Mouse (Mus musculus): ENCODE data around the gene Klkb1.
"Not testable (repeated sequence)": the region's sequence is repeated elsewhere in the genome, so short reads cannot be mapped to it uniquely, and the experiment has no call there.

Gene Klkb1

DNA sequence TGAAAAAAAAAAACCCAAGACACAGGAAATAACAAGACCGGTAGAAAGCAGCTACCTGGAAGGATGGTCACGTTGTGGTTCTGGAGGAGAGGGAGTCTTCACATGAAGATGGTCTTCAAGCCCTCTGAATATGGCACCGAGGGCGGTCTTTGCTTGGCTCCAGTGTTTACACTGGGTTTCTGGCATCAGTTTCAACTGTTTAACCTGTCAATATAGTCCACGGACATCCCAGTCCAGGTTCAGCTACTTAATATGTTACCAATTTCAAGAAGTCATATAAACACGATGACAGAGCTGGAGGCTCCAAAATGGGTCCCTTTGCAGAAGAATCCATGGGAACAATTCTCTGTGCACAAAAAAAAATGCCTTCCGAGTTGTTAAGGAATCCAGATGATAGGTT lies at the start of gene Klkb1:
Gene Klkb1, minus strand, starts transcription at position 173 of the 400 bp plus-strand sequence.
- DNase-seq (ENCODE audit: low spot score in 2 of 2): no peak

DNA sequence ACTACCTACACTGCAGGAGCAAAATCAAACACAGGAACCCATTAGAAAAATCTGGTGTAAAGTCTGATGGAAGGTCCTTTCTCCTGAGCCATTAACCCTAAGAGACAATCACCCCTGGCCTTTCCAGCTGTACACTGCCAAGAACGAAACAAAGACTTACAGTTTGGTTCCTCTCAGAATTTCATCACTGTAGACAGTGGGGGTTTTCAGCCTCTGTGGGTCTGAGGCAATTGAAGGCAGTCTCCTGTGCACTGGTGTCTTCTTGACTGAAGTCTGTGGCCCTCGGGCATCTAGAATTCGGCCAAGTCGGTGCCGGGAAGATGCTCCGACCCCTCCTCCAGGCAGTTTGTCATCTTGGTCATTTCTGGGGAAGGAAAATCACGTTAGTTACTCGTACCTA lies 49.6 kb upstream of the Klkb1 start:
- DNase-seq (ENCODE audit: low spot score in 2 of 2): no peak

DNA sequence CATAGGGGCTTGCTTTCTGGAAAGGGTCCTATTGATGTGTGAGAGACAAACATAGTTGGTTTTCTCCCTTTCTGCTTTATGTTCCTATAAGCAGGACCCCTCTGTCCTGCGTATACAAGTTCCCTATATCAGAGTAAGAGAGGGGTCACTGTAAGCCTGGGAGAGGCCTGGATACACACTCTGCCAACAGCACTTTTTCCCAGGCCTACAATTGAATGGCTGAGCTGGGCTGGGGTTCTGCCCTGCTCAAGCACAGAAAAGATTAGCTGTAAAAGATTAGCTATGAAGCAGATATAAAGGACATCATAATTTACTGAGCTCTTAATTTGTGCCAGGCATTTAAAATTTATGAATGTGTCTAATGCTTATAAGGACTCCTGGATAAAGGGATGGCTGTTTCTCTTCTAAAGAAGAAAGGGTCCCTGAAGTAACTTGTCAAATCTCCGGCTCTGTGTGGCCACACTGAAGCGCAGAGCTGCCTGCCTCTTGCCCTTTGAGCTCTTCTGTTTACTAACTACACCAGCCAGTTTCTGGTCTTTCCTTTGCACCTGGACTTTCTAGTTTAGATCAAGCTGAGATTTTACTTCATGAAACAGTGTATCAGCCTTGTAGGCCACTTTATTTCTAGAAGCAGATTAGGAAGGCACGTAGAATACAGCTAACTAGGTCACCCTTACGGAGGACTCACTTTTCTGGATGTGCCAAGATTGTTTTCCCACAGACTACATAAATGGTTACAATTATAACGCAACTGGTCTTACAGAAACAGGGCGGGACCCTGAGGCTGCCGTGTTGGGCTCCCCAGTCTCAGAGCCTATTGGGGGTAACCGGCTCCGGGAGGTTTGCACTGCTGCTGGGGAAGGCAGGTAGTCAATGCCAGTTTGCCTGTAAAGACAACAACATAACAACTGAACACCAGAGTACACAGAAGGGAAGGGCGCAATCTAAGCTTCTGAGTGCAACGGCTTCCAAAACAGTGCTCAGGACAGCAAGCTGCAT lies 47.3 kb upstream of the Klkb1 start:
- no peak for DNase-seq (ENCODE audit: low spot score in 2 of 2)

DNA sequence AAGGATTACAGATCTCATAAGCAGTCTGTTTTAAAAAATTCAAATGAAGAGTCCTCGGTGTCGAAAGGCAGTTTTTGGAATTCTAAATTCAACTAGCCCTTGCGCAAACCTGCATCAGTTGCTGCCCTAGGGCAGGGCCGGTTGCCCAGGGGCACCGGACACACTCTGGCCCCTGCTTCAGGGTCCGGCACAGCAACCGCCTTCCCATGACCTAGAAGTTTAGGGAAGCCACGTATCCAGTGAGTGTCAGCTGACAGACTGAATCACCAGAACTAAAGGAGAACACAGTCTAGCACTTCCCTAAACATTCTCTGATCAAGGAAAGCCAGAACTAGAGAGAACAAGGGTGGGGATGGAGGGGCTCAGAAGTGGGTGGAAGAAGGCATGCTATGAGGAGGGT lies 38.8 kb upstream of the Klkb1 start:
- DNase-seq (ENCODE audit: low spot score in 2 of 2): no peak

DNA sequence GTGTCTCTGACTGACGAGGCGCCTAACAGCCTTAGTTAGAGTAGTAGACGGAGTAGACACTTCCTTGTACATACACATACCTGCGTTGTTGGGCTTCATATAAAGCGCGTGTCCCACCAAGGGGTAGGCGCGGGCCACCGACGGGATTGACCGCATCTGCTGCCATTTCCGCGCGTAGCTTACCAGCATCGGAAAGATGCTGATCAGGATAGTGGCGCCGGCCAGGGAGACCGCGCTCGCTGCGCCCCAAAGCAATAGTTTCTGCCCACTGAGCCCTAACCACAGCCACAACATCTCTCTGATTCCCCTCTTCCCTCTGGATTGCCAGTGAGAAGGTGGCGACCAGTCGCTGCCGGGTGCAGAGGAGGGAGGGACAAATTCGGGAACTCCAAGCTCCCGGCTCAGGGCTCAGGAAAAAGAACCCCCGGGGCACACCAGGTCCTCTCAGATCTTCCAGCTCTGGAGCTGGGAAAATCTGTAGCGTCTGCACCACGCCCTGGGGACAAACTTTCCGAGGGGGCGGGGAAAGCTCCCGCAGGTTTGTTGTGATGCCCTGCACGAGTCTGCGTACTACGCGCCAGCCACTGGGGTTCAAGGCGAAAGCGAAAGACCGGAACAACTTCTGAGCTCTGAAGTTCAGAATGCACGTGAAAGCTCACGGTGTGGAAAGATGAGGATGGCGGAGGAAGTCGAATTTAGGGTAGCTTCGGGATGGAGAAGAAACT lies 38.2 kb upstream of the Klkb1 start, which contains the start of gene Cyp4v3:
Gene Cyp4v3, minus strand, starts transcription at position 532 of the 725 bp plus-strand sequence.
- peak; percentile 20 to 42 for DNase-seq (ENCODE audit: low spot score in 2 of 2)

DNA sequence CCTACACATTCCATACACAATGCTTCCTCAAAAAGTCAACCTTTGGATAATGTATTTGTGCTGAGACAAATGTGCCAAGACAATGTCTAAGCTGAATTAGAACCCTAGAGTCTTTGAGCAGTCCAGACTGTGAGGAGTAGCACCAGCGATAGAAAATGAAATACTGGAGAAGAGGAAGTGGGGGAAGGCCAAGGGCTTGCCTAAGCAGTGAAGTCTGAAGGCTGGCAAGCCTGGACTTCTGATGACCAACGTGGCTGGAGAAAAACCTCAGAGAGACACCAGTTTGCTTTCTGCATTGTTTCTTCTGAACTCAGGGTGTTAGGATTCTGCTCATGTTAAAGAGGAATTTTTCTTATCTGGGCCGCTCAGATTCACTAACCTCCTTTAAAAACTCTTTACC lies 36.2 kb upstream of the Klkb1 start:
- DNase-seq (ENCODE audit: low spot score in 2 of 2): no peak

DNA sequence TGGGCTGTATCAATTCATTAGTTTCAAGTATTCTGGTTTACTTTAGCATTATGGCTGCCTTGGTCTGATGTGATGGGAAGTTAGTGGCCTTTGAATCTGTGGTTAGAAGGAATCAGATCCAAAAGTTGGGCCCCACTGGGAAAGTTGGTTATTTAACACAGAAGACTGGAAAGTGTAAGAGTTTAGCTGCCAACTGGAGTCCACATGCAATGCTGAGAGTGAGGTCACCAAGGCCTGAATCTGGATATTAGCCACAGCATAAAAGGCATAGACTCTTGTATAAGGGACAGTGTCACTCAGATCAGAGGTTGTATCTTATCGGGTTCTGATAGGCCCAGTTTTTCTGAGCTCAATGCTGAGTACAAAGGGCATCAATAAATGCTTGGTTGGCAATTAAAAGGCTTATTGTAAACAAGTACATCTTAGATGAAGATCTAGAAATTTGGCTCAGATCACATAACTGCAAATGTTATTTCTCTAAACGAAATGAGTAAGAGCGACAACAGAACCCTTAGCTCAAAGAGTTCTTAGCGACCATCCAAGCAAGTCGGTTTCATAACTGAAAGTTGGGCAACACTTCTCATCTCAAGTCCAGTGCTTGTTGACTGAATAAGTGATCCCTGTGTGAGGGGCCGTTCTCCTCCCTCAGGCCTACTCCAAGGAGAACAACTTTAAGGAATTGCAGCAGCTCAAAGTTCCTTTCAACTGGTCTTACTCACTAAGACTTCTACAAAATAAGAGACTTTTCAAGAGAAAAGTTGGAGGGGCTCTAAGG lies 34.7 kb upstream of the Klkb1 start:
- no peak for DNase-seq (ENCODE audit: low spot score in 2 of 2)

DNA sequence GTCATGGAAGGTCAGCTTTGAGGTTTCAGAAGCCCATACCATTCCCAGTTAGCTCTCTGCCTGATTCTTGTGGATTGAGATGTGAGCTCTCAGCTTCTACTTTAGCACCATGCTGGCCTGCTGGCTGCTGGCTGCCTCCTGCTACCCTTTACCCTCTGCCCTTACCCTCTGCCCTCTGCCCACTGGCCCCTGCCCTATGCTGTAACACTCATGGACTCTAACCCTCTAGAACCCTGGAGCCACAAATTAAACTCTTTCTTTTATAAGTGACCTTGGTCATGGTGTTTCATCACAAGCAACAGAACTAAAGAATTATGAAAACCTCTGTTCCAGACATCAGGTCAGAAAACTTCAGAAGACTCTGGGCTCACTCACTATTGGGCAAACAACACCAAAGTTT lies 32.4 kb upstream of the Klkb1 start:
- not testable (repeated sequence) for DNase-seq (ENCODE audit: low spot score in 2 of 2)

DNA sequence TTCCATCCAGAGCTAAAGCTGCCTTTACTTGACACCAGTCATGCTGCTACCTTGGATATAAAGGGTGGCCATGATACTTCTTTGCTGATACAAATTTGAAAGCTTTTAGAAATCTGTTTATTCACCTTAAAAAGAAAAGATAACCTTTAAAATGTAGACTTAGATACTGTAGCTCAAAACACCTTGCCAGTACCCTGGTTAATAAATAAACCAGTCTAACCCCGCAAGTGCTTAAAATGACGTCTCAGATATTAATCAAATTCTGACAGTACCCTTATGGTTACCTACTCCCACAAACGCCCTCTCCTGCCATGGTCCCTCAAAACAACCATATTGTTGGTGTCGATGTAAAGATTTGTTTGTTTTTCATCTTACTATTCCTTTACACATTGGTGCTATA lies 29.5 kb upstream of the Klkb1 start:
- no peak for DNase-seq (ENCODE audit: low spot score in 2 of 2)

DNA sequence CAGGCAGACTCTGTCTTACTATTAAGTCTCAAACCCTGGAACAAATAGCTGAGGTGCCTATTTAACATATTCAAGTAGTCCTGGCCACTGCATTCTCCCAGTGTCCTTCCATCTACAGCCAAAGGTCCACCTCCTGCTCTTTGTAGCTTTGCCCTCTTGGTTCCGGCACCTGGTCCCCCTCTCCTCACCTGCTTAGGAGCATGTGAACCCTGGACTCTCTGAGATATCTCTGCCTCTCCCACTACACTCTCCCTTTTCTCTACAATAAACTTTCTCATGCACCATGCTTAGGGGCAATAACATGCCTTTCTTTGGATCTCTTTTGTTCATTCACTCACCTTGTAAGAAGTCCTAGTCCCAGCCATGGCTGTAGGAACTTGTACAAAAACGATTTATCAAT lies 26.7 kb upstream of the Klkb1 start:
- no peak for DNase-seq (ENCODE audit: low spot score in 2 of 2)

DNA sequence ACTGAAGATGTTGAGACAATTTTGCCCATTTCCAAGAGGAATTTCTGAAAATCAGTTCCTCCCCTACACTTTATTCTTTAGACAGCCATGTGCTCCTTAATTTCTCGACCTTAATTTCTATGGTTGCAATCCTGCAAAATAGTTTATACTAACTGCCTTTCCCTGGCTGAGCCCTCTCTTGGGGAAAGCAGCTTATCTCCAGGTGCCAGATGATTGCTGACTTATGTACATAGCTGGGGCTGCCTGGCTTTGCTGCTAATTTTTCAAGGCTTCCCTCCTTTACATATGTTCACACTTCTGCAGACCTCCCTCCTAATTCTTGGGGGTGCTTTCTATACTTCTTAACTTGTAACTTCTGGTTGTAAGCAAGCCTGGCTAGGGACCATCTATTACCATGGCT lies 26.3 kb upstream of the Klkb1 start:
- DNase-seq (ENCODE audit: low spot score in 2 of 2): no peak

DNA sequence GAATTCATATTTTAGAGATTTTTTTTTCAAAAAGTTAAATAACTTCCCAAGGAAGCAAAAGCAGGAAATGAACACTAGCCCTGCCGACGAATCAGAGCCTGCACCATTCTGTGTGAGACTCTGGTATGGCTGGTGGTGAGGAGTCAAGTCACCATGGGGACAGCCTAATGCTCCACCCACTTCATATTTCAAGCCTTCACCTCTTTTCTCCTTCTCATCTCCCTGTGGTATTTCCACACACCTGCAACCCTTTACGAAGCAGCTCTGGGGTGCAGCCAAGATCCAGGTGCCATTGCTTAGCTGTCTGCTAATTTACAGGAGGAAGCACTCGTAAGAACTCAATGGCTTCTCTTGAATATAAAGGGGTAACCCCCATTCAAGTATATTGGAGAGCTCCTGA lies 16.3 kb upstream of the Klkb1 start:
- no peak for DNase-seq (ENCODE audit: low spot score in 2 of 2)

DNA sequence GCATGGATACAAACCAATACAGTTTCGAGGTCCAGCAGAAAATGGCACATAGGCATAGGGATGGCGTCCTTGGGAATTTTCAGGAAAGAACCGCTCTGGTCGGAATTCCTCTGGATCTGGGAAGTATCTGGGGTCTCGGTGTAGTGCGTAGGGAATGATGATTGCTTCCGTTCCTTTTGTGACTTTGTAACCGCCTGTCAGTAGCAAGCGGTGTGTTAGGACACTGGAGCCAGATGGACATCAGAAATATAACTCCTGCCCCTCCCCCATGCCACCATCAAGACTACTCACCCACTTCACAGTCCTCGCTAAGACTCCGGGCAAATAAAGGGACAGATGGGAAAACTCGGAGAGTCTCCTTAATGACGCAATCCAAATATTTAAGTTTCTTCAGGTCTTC lies 13.7 kb upstream of the Klkb1 start, which contains the start of gene Gm45753:
Gene Gm45753, minus strand, starts transcription at position 101 of the 400 bp plus-strand sequence.
- DNase-seq (ENCODE audit: low spot score in 2 of 2): no peak

DNA sequence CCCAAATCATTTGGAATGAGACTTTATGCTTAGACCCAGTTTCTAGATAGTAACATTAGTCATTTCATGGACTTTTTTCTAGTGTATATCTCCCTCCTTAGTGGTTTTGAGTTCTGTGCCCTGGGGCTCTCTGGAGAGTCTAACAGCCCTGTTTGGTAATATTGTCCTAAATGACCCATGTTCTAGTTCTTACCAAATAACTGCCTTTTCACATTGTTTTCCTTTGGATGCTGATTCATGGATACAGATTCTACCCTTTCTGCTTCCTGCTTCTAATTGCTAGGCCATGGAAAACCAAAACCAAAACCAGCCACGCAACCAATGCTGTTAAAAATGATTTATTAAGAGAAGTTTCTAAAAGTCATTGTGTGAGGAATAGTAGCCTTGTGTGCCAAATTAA lies 10.8 kb upstream of the Klkb1 start:
- no peak for DNase-seq (ENCODE audit: low spot score in 2 of 2)

DNA sequence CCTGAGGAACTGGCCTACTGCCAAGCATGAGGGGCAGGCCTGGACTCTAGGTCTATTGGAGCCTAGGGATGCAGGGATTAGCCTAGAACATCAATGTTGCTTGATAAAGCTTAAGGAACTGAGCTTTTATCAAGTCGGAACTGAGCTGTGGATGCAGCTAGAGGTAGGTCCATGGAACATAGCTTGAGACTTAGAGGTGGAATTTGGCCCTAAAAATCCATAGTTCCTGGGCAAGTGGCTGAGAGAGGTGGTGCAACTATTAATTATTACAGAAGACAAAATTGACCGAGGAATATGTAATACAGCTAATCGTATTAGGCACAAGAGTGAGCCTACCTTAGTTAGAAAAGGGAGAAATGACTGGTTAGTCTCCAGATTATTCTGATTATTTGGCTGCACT lies 9.7 kb upstream of the Klkb1 start:
- DNase-seq (ENCODE audit: low spot score in 2 of 2): no peak

DNA sequence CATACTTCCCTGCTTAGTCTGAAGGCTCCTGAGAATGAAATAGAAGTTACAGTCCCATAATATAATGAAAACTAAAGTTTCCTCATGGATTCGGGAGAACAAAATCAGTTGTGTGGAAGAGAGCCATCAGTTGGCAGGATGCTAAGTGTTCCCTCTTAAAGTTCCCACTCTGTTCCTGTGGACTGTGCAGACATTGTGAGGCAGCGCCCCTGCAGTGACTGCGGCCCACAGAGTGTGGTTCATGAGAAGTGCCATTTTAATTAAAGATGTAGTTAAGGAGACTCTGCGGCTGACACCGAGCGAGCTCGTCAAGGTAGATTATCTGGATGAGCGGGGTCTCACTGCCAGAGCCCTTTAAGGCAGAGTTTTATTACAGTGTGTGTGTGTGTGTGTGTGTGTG lies 7.7 kb upstream of the Klkb1 start:
- no peak for DNase-seq (ENCODE audit: low spot score in 2 of 2)

DNA sequence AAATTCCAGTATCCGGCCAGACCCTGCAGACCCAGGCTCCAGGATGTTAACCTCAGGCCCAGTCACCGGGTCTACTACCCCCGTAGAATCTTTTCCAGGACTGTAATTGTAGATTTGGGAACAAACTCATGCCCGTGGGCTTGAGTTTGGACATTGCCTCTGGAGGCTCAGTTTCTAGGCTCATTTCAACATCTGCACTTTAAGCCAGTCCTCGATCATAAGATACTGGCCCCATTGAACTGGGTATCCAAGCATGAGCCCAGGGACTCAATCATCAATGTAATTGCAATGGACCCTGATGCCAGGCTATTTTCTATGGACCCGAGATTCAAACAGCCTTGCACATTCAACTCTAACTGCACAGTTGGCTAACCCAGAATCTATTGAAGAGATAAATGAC lies 617 bp upstream of the Klkb1 start:
- DNase-seq (ENCODE audit: low spot score in 2 of 2): no peak

DNA sequence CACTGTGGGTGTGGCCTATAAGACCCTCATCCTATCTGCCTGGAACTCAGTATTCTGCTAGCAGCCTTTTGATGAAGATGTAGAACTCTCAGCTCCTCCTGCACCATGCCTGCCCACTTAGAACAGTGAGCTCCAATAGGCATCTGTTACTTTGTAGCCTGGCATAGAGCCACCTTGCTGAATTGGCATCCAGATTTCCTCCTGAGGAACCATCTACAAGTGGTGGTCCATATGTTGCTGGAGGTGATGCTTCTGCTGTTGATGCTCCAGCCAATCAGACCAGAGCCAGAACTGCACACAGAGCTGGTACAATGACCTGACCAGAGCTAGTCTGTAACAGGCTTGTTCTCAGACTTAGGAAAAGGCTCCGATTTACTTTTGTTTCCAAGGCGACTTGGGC lies 2.9 kb downstream of the Klkb1 start:
- DNase-seq (ENCODE audit: low spot score in 2 of 2): no peak

DNA sequence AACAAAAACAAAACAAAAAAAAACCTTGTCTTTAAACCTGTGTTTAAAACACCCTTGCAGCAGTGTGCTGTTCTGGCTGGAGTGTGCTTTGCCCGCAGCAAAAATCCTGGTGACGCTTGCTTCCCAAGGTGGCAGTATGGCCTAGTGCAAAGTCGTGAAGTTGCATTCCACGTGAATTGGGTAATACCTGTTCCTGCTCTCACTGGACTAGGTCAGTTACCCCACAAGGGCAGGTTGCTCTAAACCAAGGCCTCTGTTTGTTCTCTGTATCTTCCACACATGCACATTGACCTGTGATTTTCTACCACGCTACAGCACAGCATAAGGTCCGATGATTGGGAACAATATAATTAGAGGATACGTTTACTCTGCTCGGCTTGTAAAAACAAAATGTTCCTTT lies 13.0 kb downstream of the Klkb1 start:
- DNase-seq (ENCODE audit: low spot score in 2 of 2): no peak

DNA sequence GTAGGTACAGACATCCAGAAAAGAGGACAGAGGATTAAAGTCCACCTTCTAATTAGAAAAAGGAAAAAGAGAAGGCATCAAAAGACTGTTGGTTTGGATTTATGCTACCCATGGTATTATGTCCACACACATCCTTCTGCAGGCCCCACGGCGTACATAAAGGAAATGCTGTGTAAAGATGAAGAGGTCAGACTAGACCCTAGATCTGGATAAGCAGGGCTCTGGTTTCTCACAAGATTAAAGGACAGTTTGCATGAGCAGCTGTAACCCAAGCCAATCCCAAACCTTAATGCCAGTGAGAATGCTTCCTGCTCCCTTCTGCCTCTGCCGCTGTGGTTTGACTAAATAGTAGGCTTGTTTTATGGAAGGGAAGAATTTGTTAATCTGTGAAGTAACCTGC lies 17.2 kb downstream of the Klkb1 start:
- DNase-seq (ENCODE audit: low spot score in 2 of 2): no peak

DNA sequence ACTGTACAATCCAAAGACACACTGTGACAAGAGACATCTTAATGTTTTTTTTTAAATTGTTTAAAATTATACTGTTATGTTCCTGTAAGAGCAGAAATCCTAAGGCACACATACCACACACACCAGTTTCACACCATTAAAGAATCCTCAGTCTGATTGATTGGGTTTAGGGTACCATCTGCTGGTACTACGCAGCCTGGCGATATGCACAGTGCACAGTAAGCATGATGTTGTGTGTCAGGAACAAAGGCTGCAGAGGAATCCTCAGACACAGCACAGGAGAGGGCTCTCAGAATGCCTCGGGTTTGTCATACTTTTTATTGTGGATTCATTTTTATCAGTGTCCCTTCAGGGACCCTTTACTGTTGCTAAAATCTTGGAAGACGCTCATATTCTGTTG lies 20.3 kb downstream of the Klkb1 start:
- no peak for DNase-seq (ENCODE audit: low spot score in 2 of 2)

DNA sequence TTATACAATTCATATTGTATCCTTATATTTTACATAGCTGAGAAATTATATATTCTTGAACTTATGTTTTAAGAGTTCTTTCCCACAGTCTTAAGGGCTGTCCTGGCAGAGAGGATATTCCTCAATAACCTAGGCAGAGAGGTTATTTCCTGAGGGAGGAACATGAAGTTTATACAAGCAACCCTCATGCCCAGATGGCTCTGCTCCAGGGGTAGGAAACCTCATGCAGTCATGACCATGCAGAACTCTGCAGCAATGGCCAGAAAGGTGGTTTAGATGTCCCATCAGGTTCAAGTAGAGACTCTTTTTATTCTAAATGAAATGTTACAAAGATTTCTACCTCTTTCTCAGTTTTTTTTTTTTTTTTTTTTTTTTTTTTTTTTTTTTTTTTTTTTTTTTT lies 25.6 kb downstream of the Klkb1 start:
- no peak for DNase-seq (ENCODE audit: low spot score in 2 of 2)

Data from spleen, postnatal 14 days (tissue).